Mouse (Mus musculus): ENCODE measurements around the gene Dnajc24. TPM values are rescaled to one million over a fixed set of nuclear protein-coding genes. Genes with fewer than 3 reads are reported as not detected.

Gene Dnajc24
- total RNA-seq, 2 experiments from 2014 or later = 39.0 to 62.1 TPM

Other genes starting within 250 kb of the Dnajc24 start
- 14.0 and 17.7 TPM in 2 replicates for gene Elp4, start 99.0 kb downstream of the Dnajc24 start, total RNA-seq (2014; fragmentation: Nextera tagmentation)
- gene Elp4, start 99.0 kb downstream of the Dnajc24 start, total RNA-seq (2017) = 17.1 and 20.3 TPM in 2 replicates
- 53.8 and 59.1 TPM in 2 replicates for gene Immp1l, start 98.9 kb downstream of the Dnajc24 start, total RNA-seq (2014; fragmentation: Nextera tagmentation)
- gene Immp1l, start 98.9 kb downstream of the Dnajc24 start, total RNA-seq (2017) = 39.6 and 55.8 TPM in 2 replicates

All from granulocyte monocyte progenitor cell, adult 5-6 weeks (primary cell).